Mouse (Mus musculus): ENCODE results near the gene Ano1.

- no peak for TF ChIP-seq HCFC1 (IDR thresholded peaks at IDR 0.05; ENCODE audit: borderline replicate concordance, insufficient read depth, low read length)
- TF ChIP-seq MAFK (IDR thresholded peaks at IDR 0.05; ENCODE audit: insufficient read depth, low read depth, low read length), result no peak
- no peak for TF ChIP-seq CHD2 (IDR thresholded peaks at IDR 0.05; ENCODE audit: low read depth, low read length)
Observed at GRCm38 (mm10) chr7:144554123-144554472, 197.7 kb downstream of the Ano1 start.
